Mouse (Mus musculus) limb, embryonic 10.5 days (tissue): ENCODE measurements around the gene Cplx3. TPM values are rescaled to one million over a fixed set of nuclear protein-coding genes. Genes with fewer than 3 reads are reported as not detected.
A peak's percentile ranks its signal among the peaks of the same experiment; 100 is the strongest.

Experiments used
- DNase-seq: peaks from one replicate; pipeline ENCODE4 v3.0.0-alpha.2; 2017; ENCODE audit warnings: low spot score
- H3K27ac ChIP-seq: fragments of 300-500 bp; sonication (generic); 2 replicates; pipeline ENCODE4 v1.5.1; 2016; ENCODE audit warnings: mild to moderate bottlenecking
- H3K27me3 ChIP-seq: fragments of 300-500 bp; sonication (generic); 2 replicates; pipeline ENCODE4 v1.6.1; 2016; ENCODE audit warnings: low read depth, mild to moderate bottlenecking; ENCODE audit not compliant: poor library complexity, severe bottlenecking
- H3K36me3 ChIP-seq: fragments of 300-500 bp; sonication (generic); 2 replicates; pipeline ENCODE4 v1.6.1; 2016; ENCODE audit warnings: mild to moderate bottlenecking, moderate library complexity
- H3K4me1 ChIP-seq: fragments of 300-500 bp; sonication (generic); 2 replicates; pipeline ENCODE4 v1.6.1; 2016
- H3K4me3 ChIP-seq: fragments of 300-500 bp; sonication (generic); 2 replicates; pipeline ENCODE4 v1.5.1; 2016; ENCODE audit warnings: mild to moderate bottlenecking, moderate library complexity
- H3K9me3 ChIP-seq: fragments of 300-500 bp; sonication (generic); replicated peaks from 2 replicates; pipeline ENCODE4 v1.6.1; 2016; ENCODE audit warnings: mild to moderate bottlenecking
- WGBS: fragments of 180-500 bp; shearing (Covaris S2); methylation state at CpG from one replicate; pipeline ENCODE4 v1.1.7; 2016; 5-methylcytosine and 5-hydroxymethylcytosine counted together
- polyA plus RNA-seq: library from polyadenylated mRNA; unstranded; fragments of >200 nt; fragmentation: Nextera tagmentation; extraction: Ambion mirVana; gene quantifications from 2 replicates; pipeline ENCODE4 v1.2.1, GENCODE M21; 2016

Cplx3 gene
- polyA plus RNA-seq, 1 experiment from 2014 or later: not detected

DNA sequence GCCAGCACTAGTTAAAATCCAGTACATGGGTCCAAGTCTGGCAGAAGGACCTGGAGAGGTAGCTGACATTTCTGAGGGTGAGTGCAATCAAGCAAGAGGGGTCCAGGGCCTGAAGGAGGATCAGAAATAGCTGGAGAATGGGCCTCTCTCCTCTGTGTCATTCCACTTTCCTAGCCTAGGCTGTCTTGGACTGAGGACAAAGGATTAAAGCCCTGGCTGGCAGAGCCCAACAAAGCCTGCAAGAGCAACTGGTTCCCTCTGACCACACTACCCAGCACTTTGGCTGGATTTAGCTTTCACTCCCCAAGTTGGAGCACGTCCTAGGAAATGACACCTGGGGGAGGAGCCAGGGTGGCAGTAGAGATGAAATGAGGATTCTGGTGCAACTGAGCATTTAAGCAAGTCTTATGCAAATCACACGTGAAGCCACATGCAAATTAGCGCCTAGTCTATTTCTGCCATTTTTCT is 4.3 kb upstream of the Cplx3 start:
- 55% methylated on average over 3 of the region's 3 CpGs for WGBS
- H3K4me3 ChIP-seq: no peak overlapping the region
- peaks cover 22% of the 10 kb centered on the region for H3K27me3 ChIP-seq
- no peaks in the 10 kb centered on the region for H3K9me3 ChIP-seq
- H3K27ac ChIP-seq: no peak overlapping the region
- no peak for DNase-seq
- no peaks in the 10 kb centered on the region for H3K36me3 ChIP-seq
- H3K4me1 ChIP-seq: peaks cover 7% of the 10 kb centered on the region

DNA sequence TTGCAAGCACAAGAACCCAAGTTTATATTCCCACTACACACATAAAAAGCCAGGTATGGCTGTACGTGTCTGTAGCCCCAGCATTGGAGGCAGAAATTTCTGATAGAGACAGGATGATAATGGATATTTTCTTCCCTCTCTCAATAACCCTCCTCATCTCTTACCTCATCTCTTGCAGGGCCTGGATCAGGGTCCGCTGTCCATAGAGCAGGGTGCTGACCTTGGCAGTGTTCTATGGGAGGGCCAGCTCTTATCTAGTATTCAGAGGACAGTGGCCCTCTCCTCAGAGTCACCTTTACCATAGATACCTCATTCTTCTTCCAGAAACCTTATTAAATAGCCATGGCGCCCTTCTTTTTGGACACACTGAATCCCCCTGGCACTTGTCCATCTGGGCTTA is 3.7 kb upstream of the Cplx3 start:
- Histone ChIP-seq H3K9me3 (no peaks in the 10 kb centered on the region), H3K27ac (no peak overlapping the region), H3K27me3 (peaks cover 26% of the 10 kb centered on the region), H3K4me3 (no peak overlapping the region), H3K36me3 (no peaks in the 10 kb centered on the region), H3K4me1 (peaks cover 7% of the 10 kb centered on the region)
- no peak for DNase-seq
- 59% methylated on average over 3 of the region's 3 CpGs for WGBS

- no peak for DNase-seq
- 24% methylated on average over 9 of the region's 9 CpGs for WGBS
- Histone ChIP-seq H3K27ac (no peak overlapping the region), H3K27me3 (peaks cover 25% of the 10 kb centered on the region), H3K4me3 (no peak overlapping the region), H3K36me3 (no peaks in the 10 kb centered on the region), H3K9me3 (no peaks in the 10 kb centered on the region), H3K4me1 (peaks cover 13% of the 10 kb centered on the region)
These were observed 578 bp downstream of the Cplx3 start for GRCm38 (mm10) chr9:57605503-57605902.

GRCm38 (mm10) chr9:57604875-57605274 is 1.2 kb downstream of the Cplx3 start:
- Histone ChIP-seq H3K4me3 (no peak overlapping the region), H3K27ac (no peak overlapping the region), H3K27me3 (peaks cover 25% of the 10 kb centered on the region), H3K4me1 (peaks cover 17% of the 10 kb centered on the region), H3K9me3 (no peaks in the 10 kb centered on the region), H3K36me3 (no peaks in the 10 kb centered on the region)
- 85% methylated on average over 4 of the region's 4 CpGs for WGBS
- no peak for DNase-seq

DNA sequence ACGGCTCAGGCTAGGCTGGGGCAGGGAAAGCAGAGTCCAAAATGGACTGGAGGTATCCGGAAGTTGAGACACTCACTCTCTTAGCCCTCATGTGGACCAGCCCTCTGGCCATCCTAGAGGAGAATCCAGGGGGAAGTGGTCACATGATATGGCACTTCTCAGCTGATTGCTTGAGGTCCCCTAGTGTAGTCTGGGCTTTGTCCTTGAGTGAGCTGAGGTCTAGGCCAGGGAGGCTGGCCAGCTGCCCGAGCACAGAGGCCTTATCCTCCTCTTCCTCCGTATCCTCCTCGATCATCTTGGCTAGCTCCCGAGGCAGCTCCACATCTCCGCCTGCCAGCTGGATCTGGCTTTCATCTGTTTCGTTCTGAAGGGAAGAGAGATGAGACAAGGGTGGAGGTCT is 4.0 kb downstream of the Cplx3 start:
- DNase-seq: no peak
- Histone ChIP-seq H3K36me3 (no peaks in the 10 kb centered on the region), H3K9me3 (no peaks in the 10 kb centered on the region), H3K4me1 (peaks cover 30% of the 10 kb centered on the region), H3K27me3 (peaks cover 24% of the 10 kb centered on the region), H3K27ac (no peak overlapping the region), H3K4me3 (no peak overlapping the region)
- 55% methylated on average over 8 of the region's 8 CpGs for WGBS

DNA sequence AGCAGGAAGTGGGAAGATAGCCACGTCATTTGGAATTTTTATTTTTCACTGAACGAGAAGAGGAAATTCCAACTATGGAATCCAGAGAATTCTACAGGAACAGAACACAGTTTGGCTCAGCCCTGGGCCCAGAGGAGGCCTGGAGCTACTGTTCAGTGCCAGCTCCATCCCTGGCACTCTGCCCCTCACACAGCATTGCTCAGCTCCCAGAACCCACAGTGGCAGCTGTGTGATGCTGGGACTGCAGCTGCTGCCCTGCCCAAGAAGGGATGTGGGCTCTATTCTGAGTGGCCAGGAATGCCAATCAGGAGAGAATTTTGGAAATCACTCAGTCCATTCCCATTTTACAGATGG is 4.8 kb downstream of the Cplx3 start:
- Histone ChIP-seq H3K4me1 (peaks cover 29% of the 10 kb centered on the region), H3K4me3 (no peak overlapping the region), H3K36me3 (no peaks in the 10 kb centered on the region), H3K27me3 (peaks cover 16% of the 10 kb centered on the region), H3K27ac (no peak overlapping the region), H3K9me3 (no peaks in the 10 kb centered on the region)
- no peak for DNase-seq
- 62% methylated on average over 2 of the region's 2 CpGs for WGBS

DNA sequence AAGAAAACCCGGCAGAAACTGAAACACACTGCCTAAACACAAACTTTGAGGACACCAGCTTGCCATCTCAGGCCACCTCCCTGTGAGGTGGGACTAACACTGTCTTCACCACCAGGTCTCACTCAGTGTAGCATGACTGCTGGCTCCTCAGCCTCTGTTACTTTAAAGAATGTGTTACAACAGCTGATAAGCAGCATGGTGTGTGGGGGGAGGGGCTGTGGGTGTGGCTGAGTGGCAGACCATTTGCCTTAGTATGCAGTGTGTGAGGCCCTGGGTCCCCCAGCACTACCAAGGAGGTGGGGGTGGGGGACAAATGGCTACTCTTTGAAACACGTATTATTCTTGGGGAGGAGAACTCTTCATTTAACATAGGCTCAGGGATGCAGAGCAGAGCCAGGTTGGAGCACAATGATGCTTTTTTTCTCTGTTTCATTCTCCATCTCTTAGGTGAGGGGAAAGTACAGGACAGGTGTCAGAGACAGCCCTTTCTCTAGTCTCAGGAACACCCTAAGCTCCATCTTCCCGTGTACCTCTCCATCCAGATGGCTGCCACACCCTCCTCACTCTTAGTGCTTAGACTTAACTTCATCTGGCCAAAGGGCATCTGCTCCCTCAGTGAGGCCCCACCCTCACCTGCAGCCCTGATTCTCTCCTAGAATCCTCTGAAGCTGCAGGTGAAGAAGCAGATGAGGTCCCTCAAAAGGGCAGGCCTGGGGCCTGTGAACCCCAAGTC is 5.3 kb downstream of the Cplx3 start:
- no peak for DNase-seq
- no peaks in the 10 kb centered on the region for H3K9me3 ChIP-seq
- H3K4me1 ChIP-seq: peaks cover 24% of the 10 kb centered on the region
- H3K36me3 ChIP-seq: no peaks in the 10 kb centered on the region
- 11% methylated on average over 3 of the region's 3 CpGs for WGBS
- H3K27me3 ChIP-seq: peaks cover 11% of the 10 kb centered on the region
- no peak overlapping the region for H3K4me3 ChIP-seq
- no peak overlapping the region for H3K27ac ChIP-seq

- no peaks in the 10 kb centered on the region for H3K9me3 ChIP-seq
- no peaks in the 10 kb centered on the region for H3K27me3 ChIP-seq
- no peak overlapping the region for H3K27ac ChIP-seq
- WGBS: 56% methylated on average over 8 of the region's 8 CpGs
- peaks cover 24% of the 10 kb centered on the region for H3K4me1 ChIP-seq
- H3K4me3 ChIP-seq: no peak overlapping the region
- H3K36me3 ChIP-seq: peaks cover 12% of the 10 kb centered on the region
- DNase-seq: no peak
These were observed 7.1 kb downstream of the Cplx3 start for GRCm38 (mm10) chr9:57598851-57599563.

GRCm38 (mm10) chr9:57597929-57598382 is 8.1 kb downstream of the Cplx3 start:
- Histone ChIP-seq H3K27ac (no peak overlapping the region), H3K27me3 (no peaks in the 10 kb centered on the region), H3K9me3 (no peaks in the 10 kb centered on the region), H3K36me3 (peaks cover 21% of the 10 kb centered on the region), H3K4me1 (peaks cover 24% of the 10 kb centered on the region), H3K4me3 (no peak overlapping the region)
- WGBS: 26% methylated on average over 4 of the region's 4 CpGs
- DNase-seq: no peak

DNA sequence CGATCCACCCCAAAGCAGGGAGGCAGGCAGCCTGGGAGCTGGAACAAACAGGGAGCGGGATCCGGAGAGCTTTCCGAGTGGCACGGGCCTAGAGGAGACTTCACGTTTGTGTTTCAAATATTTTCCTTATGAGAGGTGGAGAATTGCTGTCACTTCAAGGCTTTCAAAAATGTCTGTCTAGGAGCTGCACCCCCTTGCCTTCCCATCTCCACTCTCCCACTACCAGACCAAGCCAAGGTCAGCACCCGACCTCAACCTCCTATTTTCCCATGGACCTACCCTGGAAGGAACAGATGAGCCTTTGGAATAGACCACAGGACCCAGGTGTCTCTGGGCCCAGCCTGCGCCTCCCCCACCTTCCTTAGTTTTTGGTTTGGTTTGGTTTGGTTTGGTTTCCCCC is 8.8 kb downstream of the Cplx3 start:
- H3K9me3 ChIP-seq: no peaks in the 10 kb centered on the region
- no peaks in the 10 kb centered on the region for H3K27me3 ChIP-seq
- no peak for DNase-seq
- WGBS: 90% methylated on average over 8 of the region's 8 CpGs
- H3K4me1 ChIP-seq: peaks cover 24% of the 10 kb centered on the region
- H3K27ac ChIP-seq: no peak overlapping the region
- no peak overlapping the region for H3K4me3 ChIP-seq
- peaks cover 22% of the 10 kb centered on the region for H3K36me3 ChIP-seq

GRCm38 (mm10) chr9:57594174-57594509 is 11.9 kb downstream of the Cplx3 start:
- DNase-seq: no peak
- 77% methylated on average over 9 of the region's 9 CpGs for WGBS
- H3K36me3 ChIP-seq: peaks cover 22% of the 10 kb centered on the region
- peak overlapping the region; percentile 0; the same call in 1 of the 2 replicates for H3K27ac ChIP-seq
- no peaks in the 10 kb centered on the region for H3K9me3 ChIP-seq
- H3K4me1 ChIP-seq: peaks cover 27% of the 10 kb centered on the region
- no peak overlapping the region for H3K4me3 ChIP-seq
- H3K27me3 ChIP-seq: no peaks in the 10 kb centered on the region

DNA sequence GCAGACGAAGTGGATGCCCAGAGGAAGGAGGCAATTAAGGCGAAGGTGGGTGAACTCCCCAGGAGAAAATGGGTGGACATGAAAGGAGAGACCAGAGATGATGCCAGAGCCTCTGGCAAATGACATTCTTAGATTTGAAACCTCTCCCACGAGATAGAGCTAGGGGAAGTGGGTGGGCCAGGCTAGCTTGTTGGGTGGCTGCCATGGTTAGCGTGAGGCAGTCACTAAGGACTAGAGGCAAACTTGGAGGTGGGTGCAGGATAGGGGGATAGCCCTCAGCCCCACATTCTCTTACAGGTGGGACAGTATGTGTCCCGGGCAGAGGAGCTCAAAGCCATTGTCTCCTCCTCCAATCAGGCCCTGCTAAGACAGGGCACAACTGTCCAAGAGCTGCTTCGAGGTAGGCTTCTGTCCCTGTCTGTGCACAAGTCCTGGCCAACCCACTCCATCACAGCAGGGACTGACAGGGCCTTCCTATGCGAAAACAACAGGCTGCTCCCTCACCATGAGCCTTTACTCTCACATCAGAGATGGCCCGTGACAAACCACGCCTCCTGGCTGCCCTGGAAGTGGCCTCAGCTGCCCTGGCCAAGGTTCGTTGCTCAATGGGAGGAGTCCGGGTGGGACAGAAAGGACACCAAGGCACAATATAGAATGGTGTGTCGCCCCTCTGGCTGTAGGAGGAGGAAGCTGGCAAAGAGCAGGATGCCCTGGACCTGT is 12.5 kb downstream of the Cplx3 start:
- H3K4me1 ChIP-seq: peaks cover 26% of the 10 kb centered on the region
- 56% methylated on average over 12 of the region's 12 CpGs for WGBS
- peak overlapping the region; percentile 0; the same call in 1 of the 2 replicates for H3K27ac ChIP-seq
- peaks cover 22% of the 10 kb centered on the region for H3K36me3 ChIP-seq
- DNase-seq: no peak
- no peak overlapping the region for H3K4me3 ChIP-seq
- no peaks in the 10 kb centered on the region for H3K9me3 ChIP-seq
- no peaks in the 10 kb centered on the region for H3K27me3 ChIP-seq

GRCm38 (mm10) chr9:57590726-57591125 is 15.4 kb downstream of the Cplx3 start:
- peaks cover 40% of the 10 kb centered on the region for H3K36me3 ChIP-seq
- H3K27me3 ChIP-seq: no peaks in the 10 kb centered on the region
- H3K4me1 ChIP-seq: peaks cover 22% of the 10 kb centered on the region
- no peaks in the 10 kb centered on the region for H3K9me3 ChIP-seq
- 0 out of 2 replicates have a peak overlapping the region, but pooled peaks have one; percentile 82 for H3K4me3 ChIP-seq
- H3K27ac ChIP-seq: no peak overlapping the region
- WGBS: 36% methylated on average over 5 of the region's 5 CpGs
- no peak for DNase-seq
